Mouse (Mus musculus) hindbrain, postnatal 0 days (tissue): Measurements from ENCODE around the gene Phlda1. TPM values are rescaled to one million over a fixed set of nuclear protein-coding genes. Genes with fewer than 3 reads are reported as not detected.

Experiments used
- ATAC-seq: fragments of 200-750 bp; cut with Nextera tagmentation; 2 replicates; pipeline ENCODE4 v1.8.0; 2017; ENCODE audit warnings: mild to moderate bottlenecking, moderate TSS enrichment, moderate library complexity
- DNase-seq: peaks from one replicate; pipeline ENCODE4 v3.0.0-alpha.2; 2015; ENCODE audit warnings: low spot score
- H3K27ac ChIP-seq: fragments of 300-500 bp; sonication (generic); 2 replicates; pipeline ENCODE4 v1.5.1; 2014; ENCODE audit warnings: mild to moderate bottlenecking
- H3K27me3 ChIP-seq: fragments of 300-500 bp; sonication (generic); 2 replicates; pipeline ENCODE4 v1.6.1; 2014; ENCODE audit warnings: low read length, mixed read lengths; ENCODE audit not compliant: insufficient read depth
- H3K36me3 ChIP-seq: fragments of 300-500 bp; sonication (generic); 2 replicates; pipeline ENCODE4 v1.6.1; 2014; ENCODE audit warnings: low read length, mixed read lengths; ENCODE audit not compliant: insufficient read depth
- H3K4me1 ChIP-seq: fragments of 300-500 bp; sonication (generic); 2 replicates; pipeline ENCODE4 v1.6.1; 2014; ENCODE audit warnings: antibody characterized with exemption, low read length, mixed read lengths; ENCODE audit not compliant: insufficient read depth
- H3K4me2 ChIP-seq: fragments of 300-500 bp; sonication (generic); 2 replicates; pipeline ENCODE4 v1.6.1; 2014; ENCODE audit warnings: low read depth, mild to moderate bottlenecking, low read length, moderate library complexity, mixed read lengths
- H3K4me3 ChIP-seq: fragments of 300-500 bp; sonication (generic); 2 replicates; pipeline ENCODE4 v1.5.1; 2014; ENCODE audit warnings: low read length
- H3K9ac ChIP-seq: fragments of 300-500 bp; sonication (generic); replicated peaks from 2 replicates; pipeline ENCODE4 v1.6.1; 2014; ENCODE audit warnings: mild to moderate bottlenecking, low read length, moderate library complexity, mixed read lengths
- H3K9me3 ChIP-seq: fragments of 300-500 bp; sonication (generic); 2 replicates; pipeline ENCODE4 v1.6.1; 2016; ENCODE audit warnings: low read length, mixed read lengths
- CTCF ChIP-seq: IDR thresholded peaks from 2 replicates; pipeline ENCODE4 v1.5.1; 2016; ENCODE audit warnings: antibody characterized with exemption, control low read depth, low read depth
- WGBS: fragments of 180-500 bp; shearing (Covaris S2); extraction: QIAGEN DNeasy Blood & Tissue Kit; methylation state at CpG from one replicate; pipeline ENCODE4 v1.1.7; 2014; 5-methylcytosine and 5-hydroxymethylcytosine counted together
- polyA plus RNA-seq: library from polyadenylated mRNA; unstranded; fragments of >200 nt; fragmentation: Nextera tagmentation; extraction: Ambion mirVana; gene quantifications from 2 replicates; pipeline ENCODE4 v1.2.1, GENCODE M21; 2015
- total RNA-seq: library from RNA; depleted of rRNA; stranded (reverse); fragments of >200 nt; gene quantifications from 2 replicates; pipeline ENCODE4 v1.2.3, GENCODE M21; 2014

The Phlda1 gene
- total and polyA plus RNA-seq, 2 experiments from 2014 or later = 8.4 to 39.4 TPM

- WGBS = 71% methylated on average over 4 of the region's 4 CpGs
- DNase-seq = no peak
Observed at GRCm38 (mm10) chr10:111522230-111522629, 16.1 kb downstream of the Phlda1 start.

DNA sequence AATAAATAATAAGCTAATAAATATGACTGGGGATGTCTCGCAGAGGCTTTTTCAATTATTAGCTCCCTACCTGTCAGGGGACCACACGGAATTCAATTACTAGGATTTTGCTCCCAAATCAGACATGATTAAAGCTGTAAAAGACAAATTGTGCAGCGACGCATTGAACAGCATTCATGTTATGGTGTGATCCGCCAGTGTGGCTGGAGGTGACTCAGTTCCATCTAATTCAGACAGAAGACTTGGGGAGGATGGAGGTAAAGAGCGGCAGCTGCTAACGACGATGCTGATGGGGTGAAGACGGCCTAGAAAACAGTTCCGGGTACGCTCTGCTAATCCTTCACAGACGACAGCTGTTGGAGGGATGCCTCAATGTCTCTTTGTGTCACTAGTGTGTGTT, 17.8 kb downstream of the Phlda1 start:
- TF ChIP-seq CTCF = no peak
- WGBS = 44% methylated on average over 12 of the region's 12 CpGs
- no peak overlapping the region for H3K4me2 ChIP-seq
- H3K36me3 ChIP-seq = no peaks in the 10 kb centered on the region
- H3K4me3 ChIP-seq = no peak overlapping the region
- ATAC-seq (no peak), DNase-seq (no peak)
- H3K9me3 ChIP-seq = no peaks in the 10 kb centered on the region
- peaks cover 4% of the 10 kb centered on the region; the same call in 1 of the 2 replicates for H3K4me1 ChIP-seq
- H3K9ac ChIP-seq = no peak overlapping the region
- no peak overlapping the region for H3K27ac ChIP-seq
- H3K27me3 ChIP-seq = no peaks in the 10 kb centered on the region

More at GRCm38 (mm10) chr10:111522230-111522629, 16.1 kb downstream of the Phlda1 start:
- ATAC-seq = no peak
- Histone ChIP-seq H3K4me1 (peaks cover 4% of the 10 kb centered on the region; the same call in 1 of the 2 replicates), H3K27me3 (no peaks in the 10 kb centered on the region), H3K9me3 (no peaks in the 10 kb centered on the region), H3K36me3 (no peaks in the 10 kb centered on the region), H3K27ac (no peak overlapping the region), H3K4me3 (no peak overlapping the region), H3K9ac (no peak overlapping the region), H3K4me2 (no peak overlapping the region)
- no peak for TF ChIP-seq CTCF

DNA sequence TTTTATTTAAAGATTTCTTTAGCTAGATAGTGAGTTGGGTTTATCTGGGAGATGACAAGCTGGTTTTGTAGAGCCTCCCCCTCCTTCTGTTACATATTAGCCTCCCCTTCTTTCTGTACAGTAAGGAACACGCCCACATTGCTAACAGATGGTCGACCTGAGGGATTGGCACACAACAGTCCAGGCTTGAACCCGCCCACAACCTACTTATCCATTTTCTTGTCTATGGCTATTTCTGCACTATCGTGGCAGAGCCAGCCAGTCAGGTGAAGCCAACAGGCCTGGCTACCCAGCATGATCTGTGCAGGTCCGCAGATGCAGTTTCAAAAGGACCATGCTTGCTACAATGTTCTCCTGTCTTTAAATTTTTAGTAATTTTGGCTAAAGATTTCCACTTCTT, 21.0 kb downstream of the Phlda1 start:
- DNase-seq (no peak), ATAC-seq (0 out of 2 replicates have a peak, but pooled peaks have one; percentile 29)
- WGBS = 66% methylated on average over 5 of the region's 5 CpGs
- H3K9me3 ChIP-seq = no peaks in the 10 kb centered on the region
- no peak overlapping the region for H3K9ac ChIP-seq
- TF ChIP-seq CTCF = no peak
- no peak overlapping the region for H3K4me3 ChIP-seq
- H3K4me1 ChIP-seq = no peaks in the 10 kb centered on the region
- no peak overlapping the region for H3K27ac ChIP-seq
- no peaks in the 10 kb centered on the region for H3K36me3 ChIP-seq
- no peak overlapping the region for H3K4me2 ChIP-seq
- H3K27me3 ChIP-seq = no peaks in the 10 kb centered on the region

- H3K9ac ChIP-seq = no peak overlapping the region
- H3K4me1 ChIP-seq = no peaks in the 10 kb centered on the region
- no peak for TF ChIP-seq CTCF
- H3K4me2 ChIP-seq = no peak overlapping the region
- 89% methylated on average over 7 of the region's 7 CpGs for WGBS
- H3K36me3 ChIP-seq = no peaks in the 10 kb centered on the region
- H3K9me3 ChIP-seq = no peaks in the 10 kb centered on the region
- H3K27me3 ChIP-seq = no peaks in the 10 kb centered on the region
- DNase-seq = no peak
- H3K4me3 ChIP-seq = no peak overlapping the region
- H3K27ac ChIP-seq = no peak overlapping the region
- ATAC-seq = no peak
Observed at GRCm38 (mm10) chr10:111527613-111528012, 21.5 kb downstream of the Phlda1 start.

DNA sequence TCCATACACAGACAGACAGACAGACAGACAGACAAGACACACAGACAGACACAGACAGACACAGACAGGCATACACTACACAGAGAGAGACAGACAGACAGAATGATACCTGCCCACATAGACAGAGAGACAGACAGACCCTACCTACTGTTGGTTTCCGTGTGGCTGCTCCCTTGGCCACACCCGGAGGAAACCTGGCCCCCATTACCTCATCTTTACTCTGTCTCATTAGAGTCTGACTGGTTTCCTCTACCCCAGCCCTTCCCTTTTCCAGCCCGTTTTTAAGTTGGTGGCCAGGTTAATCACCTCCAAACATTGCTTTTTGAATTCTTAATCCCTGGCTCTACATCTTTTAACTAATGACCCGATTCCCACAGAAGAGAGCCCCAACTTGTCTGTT, 22.2 kb downstream of the Phlda1 start:
- no peak for TF ChIP-seq CTCF
- no peaks in the 10 kb centered on the region for H3K4me1 ChIP-seq
- no peak overlapping the region for H3K4me2 ChIP-seq
- ATAC-seq = no peak
- 82% methylated on average over 4 of the region's 4 CpGs for WGBS
- no peaks in the 10 kb centered on the region for H3K9me3 ChIP-seq
- H3K4me3 ChIP-seq = no peak overlapping the region
- no peak overlapping the region for H3K9ac ChIP-seq
- no peak overlapping the region for H3K27ac ChIP-seq
- H3K36me3 ChIP-seq = no peaks in the 10 kb centered on the region
- no peaks in the 10 kb centered on the region for H3K27me3 ChIP-seq
- no peak for DNase-seq

DNA sequence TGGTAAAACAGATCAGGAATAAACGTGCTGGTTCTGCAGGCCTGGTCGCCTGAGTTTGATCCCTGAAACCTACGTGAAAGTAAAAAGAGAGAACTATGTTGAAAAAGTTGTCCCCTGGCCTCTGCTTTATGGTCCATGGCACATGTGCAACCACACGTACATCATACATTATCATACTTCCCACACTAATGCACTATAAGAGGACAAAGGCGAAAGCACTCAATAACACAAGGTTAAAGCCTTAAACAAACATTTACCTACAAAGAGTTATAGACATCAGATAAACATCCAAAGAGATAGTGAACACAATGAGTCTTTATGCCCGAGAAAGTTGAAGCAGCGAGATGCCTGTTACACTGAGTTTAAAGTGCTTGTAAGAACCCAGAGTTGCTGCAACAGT, 24.3 kb downstream of the Phlda1 start:
- Histone ChIP-seq H3K36me3 (no peaks in the 10 kb centered on the region), H3K27me3 (no peaks in the 10 kb centered on the region), H3K4me1 (no peaks in the 10 kb centered on the region), H3K9ac (no peak overlapping the region), H3K4me2 (no peak overlapping the region), H3K4me3 (no peak overlapping the region), H3K27ac (no peak overlapping the region), H3K9me3 (no peaks in the 10 kb centered on the region)
- ATAC-seq (no peak), DNase-seq (no peak)
- 93% methylated on average over 7 of the region's 7 CpGs for WGBS
- no peak for TF ChIP-seq CTCF

- TF ChIP-seq CTCF = no peak
- 69% methylated on average over 8 of the region's 8 CpGs for WGBS
- Histone ChIP-seq H3K4me3 (no peak overlapping the region), H3K4me2 (no peak overlapping the region), H3K27ac (no peak overlapping the region), H3K27me3 (no peaks in the 10 kb centered on the region), H3K9me3 (no peaks in the 10 kb centered on the region), H3K36me3 (no peaks in the 10 kb centered on the region), H3K4me1 (no peaks in the 10 kb centered on the region), H3K9ac (no peak overlapping the region)
- DNase-seq (no peak), ATAC-seq (no peak)
Observed at GRCm38 (mm10) chr10:111534691-111535090, 28.6 kb downstream of the Phlda1 start.
